Mouse (Mus musculus): ENCODE data around the gene Olfr78.

Gene Olfr78

DNA sequence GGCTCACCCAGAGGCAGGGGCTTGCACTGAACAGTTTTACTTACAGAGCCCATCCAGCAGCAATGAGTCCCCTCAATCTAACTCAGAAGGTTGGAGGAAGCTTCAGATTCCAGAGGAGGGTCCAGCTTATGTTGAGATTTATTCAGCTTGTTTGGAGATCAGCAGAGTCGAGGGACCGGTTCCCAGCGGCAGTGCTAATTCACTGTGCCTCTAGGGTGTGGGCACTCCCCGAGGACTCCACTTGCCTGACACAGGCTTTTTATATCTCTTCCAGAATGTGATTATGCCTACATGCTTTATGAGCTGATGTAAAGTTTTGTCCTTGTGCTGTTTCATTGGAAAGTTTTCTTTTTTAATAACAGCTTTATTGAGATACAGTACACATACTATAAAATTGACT lies at the start of gene Olfr78, which contains the start of gene Olfr560:
Gene Olfr78 (minus strand): TSS at position 206 of the 400 bp plus-strand sequence.
Gene Olfr560 (minus strand): TSS at position 101 of the 400 bp plus-strand sequence.
- DNase-seq, result no peak

DNA sequence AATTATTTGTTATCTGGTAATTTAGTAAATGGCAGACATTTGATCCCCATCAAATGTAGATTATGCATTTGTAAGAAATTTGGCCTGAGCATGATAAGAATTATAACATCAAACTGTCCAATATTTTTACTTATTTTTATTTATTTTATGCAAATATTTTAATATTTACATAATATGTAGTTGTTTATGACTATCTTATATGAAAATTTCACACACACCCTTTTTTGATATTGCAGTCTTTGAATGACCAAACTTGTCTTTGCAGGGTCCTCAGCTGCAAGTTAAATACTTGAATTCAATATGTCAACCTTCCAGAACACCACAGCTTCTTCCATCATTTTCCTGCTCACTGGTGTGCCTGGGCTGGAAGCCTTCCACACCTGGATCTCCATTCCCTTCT lies 43.9 kb upstream of the Olfr78 start, which contains the start of gene Olfr564:
Gene Olfr564 (plus strand): TSS at position 301 of the 400 bp plus-strand sequence.
- DNase-seq, result no peak

DNA sequence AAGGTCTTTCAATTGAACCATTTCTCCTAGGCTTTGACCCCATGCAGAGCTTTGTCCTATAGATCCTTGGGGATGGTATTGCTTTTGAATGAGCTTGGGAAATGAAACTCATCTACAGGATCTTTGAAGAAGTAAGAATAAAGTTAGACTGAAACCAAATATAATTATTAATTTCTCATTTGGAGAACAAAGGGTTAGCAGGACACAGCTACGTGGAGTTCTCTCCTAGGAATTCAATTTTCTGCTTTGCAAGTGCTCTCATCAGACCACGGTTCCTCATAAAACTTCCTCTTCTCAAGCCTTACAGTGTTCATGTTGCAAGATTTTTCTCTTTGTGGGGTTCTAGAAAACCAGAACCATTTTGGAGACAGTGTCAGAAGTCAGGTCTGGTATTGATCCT lies 11.7 kb upstream of the Olfr78 start, which contains the start of gene Olfr561:
Gene Olfr561 (plus strand): TSS at position 301 of the 400 bp plus-strand sequence.
- DNase-seq, result no peak

DNA sequence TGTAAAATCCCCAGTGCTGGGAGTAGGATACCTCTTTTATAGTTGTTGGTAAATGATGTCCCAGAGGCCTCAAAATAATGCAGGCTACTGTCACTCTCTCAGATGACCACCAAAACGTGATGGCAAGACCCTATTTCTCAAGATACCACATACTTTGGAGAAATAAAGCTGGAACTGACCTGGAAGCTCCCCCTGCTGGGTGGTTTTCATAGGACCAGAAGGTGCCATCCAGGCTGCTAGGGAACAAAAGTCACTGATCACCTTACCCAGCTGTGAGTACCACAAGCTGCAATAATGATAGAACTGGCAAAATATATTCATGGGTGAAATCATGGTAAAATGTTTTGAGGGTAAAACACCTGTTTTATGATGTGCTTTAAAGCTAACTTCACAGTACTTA lies 7.2 kb downstream of the Olfr78 start:
- no peak for DNase-seq

DNA sequence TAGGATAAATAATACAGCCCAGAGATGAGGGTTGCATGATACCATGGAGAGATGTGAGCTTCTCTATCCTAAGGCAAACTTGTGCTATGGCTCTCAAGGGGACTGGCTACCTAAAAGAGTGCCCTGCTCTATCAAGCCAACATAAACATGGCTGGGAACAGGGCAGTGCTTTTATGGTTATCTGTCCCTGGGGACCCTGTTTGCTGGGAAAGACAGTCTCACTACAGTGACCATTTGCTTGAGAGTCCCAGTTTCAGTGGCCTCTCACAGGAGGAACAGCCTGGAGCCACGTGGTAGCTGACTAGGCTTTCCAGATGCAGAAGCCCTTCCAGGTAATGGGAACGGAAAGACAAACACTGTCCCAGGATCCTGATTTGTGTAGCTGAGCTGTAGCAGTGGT lies 21.6 kb downstream of the Olfr78 start:
- DNase-seq, result no peak

DNA sequence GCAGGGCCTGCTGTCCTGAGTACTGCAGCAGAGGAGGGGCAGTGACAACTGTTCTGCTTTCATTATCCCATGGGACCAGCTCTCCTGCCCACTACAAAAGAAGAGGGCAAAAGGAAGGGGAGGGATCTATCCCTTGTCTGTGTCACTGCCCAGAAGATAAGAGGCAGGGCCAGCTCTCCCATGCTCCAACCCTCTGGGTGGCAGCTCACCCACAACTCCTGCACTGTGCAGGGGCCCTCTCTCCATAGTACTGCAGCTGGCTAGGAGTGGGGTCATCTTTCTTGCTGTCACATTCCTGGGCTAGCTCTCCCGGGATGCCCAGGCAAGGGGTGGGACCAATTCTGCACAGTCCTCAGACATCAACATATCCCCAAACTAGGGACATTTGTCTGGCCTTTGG lies 25.5 kb downstream of the Olfr78 start:
- no peak for DNase-seq

DNA sequence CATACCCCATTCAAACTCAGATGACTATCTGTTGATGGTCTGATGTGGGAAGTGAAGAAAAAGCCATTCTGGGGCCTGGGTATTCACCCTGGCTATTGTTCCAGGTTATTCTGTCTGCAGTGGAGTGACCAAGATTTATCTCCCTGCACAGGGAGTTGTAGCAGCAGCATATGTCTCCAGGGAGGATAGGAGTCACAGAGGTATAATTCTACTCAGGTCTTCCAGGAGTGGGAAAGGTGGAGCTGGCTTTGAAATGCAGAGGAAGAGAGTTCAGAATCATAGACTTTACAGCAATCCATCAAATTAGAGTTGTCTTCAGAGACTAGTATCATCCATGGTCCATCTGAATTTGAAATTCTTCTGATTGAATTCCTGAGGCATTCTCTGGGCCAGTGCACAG lies 31.9 kb downstream of the Olfr78 start, which contains the start of gene Olfr559:
Gene Olfr559 (minus strand): TSS at position 101 of the 400 bp plus-strand sequence.
- no peak for DNase-seq

DNA sequence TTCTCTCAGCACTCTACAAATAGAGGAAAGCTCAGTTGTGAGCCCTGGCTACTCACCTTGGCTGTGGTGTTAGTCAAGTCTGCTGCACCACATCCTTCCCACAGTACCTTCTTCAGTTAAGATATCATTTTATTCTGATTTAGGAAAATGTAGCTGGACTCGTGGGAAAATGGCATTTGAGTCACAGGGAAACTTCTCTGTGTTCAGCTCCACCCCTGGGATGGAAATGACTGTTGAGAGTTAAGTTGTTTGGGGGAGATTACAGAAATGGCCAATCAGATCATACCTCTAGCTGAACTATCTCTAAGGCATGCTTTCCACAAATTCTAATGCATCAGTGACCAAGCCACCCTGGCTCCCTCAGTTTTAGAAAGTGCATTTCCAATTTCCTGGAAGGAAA lies 40.3 kb downstream of the Olfr78 start, which contains the start of gene Olfr33:
Gene Olfr33 (minus strand): TSS at position 101 of the 400 bp plus-strand sequence.
- DNase-seq, result no peak

DNA sequence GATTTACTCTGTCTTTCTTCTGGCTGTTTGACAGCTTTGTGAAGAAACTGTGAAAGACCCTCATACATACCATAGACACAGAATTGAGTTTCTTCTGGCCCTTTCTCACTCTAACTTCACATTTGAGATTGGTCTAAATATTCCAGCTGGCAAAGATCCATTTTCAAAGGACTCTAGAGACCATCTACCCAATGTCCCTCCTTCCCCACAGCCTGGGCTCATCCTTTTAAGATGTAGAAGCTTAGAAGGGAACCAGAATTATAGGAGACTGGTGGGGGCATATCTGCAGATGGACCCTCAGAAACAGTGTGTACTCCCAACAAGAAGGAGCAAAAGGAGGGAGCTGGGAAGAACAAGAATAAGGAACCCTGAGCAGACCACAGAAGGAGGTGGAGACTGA lies 57.4 kb downstream of the Olfr78 start, which contains the start of gene Olfr558:
Gene Olfr558 (plus strand): TSS at position 301 of the 400 bp plus-strand sequence.
- no peak for DNase-seq

DNA sequence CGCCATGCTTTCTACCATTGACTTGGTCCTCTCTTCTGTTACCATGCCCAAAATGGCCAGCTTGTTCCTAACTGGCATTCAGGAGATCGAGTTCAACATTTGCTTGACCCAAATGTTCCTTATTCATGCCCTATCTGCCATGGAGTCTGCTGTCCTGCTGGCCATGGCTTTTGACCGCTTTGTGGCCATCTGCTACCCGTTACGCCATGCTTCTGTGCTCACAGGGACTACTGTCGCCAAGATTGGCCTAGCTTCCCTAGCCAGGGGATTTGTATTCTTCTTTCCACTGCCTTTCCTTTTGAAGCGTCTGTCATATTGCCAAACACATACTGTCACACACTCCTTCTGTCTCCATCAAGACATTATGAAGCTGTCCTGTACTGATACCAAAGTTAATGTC lies 60.8 kb downstream of the Olfr78 start:
- peak; percentile 48 for DNase-seq

DNA sequence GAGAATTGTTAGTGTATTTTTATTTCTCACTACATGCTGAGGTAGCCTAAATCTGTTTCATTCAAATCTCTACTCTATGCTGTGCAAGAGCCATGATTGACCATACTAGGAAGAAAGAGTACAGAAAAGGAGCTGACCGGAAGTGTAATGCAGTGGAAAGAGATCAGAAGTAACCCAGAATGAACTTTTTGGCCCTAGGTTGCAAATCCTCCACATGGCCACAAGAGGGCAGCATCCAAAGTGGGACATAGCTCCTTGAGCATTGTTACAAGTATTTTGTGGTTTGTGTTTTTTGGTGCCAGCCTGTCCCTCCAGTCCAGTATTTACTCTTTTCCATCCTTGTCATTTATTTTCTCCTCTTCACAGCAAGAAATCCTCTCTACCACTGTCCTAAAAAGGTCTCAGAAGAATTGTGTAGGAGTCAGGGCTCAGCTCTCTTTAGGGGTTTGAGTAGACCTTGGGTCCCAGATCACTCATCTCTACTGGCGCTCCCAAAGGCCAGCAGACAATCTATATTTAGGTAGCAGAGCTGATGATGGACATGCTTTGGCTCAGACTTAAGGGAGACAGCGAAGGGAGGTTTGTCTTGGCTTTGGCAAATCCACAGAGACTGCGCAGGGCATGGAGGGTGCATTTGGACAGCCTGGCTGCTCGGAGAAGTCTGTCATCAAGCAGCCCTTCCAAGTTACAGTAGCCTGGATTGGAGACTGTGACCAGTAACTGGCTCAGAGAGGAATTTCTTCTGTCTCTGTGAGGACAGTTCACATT lies 63.7 kb downstream of the Olfr78 start, which contains the start of gene Olfr557:
Gene Olfr557 (plus strand): TSS at position 553 of the 768 bp plus-strand sequence.
- DNase-seq, result no peak
